Mouse (Mus musculus) forebrain, embryonic 16.5 days (tissue): ENCODE measurements around the gene Ano10. TPM values are rescaled to one million over a fixed set of nuclear protein-coding genes. Genes with fewer than 3 reads are reported as not detected.

Experiments used
- ATAC-seq: fragments of 200-750 bp; cut with Nextera tagmentation; 2 replicates; pipeline ENCODE4 v1.8.0; 2017; ENCODE audit warnings: mild to moderate bottlenecking, moderate library complexity
- H3K27ac ChIP-seq: fragments of 300-500 bp; sonication (generic); 2 replicates; pipeline ENCODE4 v1.5.1; 2014; ENCODE audit warnings: low read length, control low read depth
- H3K27me3 ChIP-seq: fragments of 300-500 bp; sonication (generic); replicated peaks from 2 replicates; pipeline ENCODE4 v1.6.1; 2014; ENCODE audit warnings: low read length; ENCODE audit not compliant: control insufficient read depth, insufficient read depth
- H3K36me3 ChIP-seq: fragments of 300-500 bp; sonication (generic); 2 replicates; pipeline ENCODE4 v1.6.1; 2014; ENCODE audit not compliant: control insufficient read depth, insufficient read depth
- H3K4me1 ChIP-seq: fragments of 300-500 bp; sonication (generic); replicated peaks from 2 replicates; pipeline ENCODE4 v1.6.1; 2014; ENCODE audit warnings: low read length; ENCODE audit not compliant: control insufficient read depth, insufficient read depth
- H3K4me2 ChIP-seq: fragments of 300-500 bp; sonication (generic); 2 replicates; pipeline ENCODE4 v1.6.1; 2014; ENCODE audit warnings: mild to moderate bottlenecking, low read length, control low read depth
- H3K4me3 ChIP-seq: fragments of 300-500 bp; sonication (generic); replicated peaks from 2 replicates; pipeline ENCODE4 v1.5.1; 2014; ENCODE audit warnings: mild to moderate bottlenecking, low read length, control low read depth
- H3K9ac ChIP-seq: fragments of 300-500 bp; sonication (generic); replicated peaks from 2 replicates; pipeline ENCODE4 v1.6.1; 2014; ENCODE audit warnings: low read depth, low read length, control low read depth
- H3K9me3 ChIP-seq: fragments of 300-500 bp; sonication (generic); 2 replicates; pipeline ENCODE4 v1.6.1; 2016; ENCODE audit warnings: low read length; ENCODE audit not compliant: control insufficient read depth
- WGBS: fragments of 180-500 bp; shearing (Covaris S2); extraction: QIAGEN DNeasy Blood & Tissue Kit; methylation state at CpG from one replicate; pipeline ENCODE4 v1.1.7; 2014; 5-methylcytosine and 5-hydroxymethylcytosine counted together
- polyA plus RNA-seq: library from polyadenylated mRNA; unstranded; fragments of >200 nt; fragmentation: Nextera tagmentation; extraction: Ambion mirVana; gene quantifications from 2 replicates; pipeline ENCODE4 v1.2.1, GENCODE M21; 2015

Gene Ano10
- polyA plus RNA-seq, 1 experiment from 2014 or later, result 35.0 TPM

- Histone ChIP-seq H3K9me3 (no peaks in the 10 kb centered on the region), H3K36me3 (peaks cover 4% of the 10 kb centered on the region), H3K9ac (no peak overlapping the region), H3K4me3 (no peak overlapping the region), H3K4me1 (no peaks in the 10 kb centered on the region), H3K27me3 (no peaks in the 10 kb centered on the region), H3K27ac (no peak overlapping the region), H3K4me2 (no peak overlapping the region)
- ATAC-seq, result no peak
- WGBS, result 88% methylated on average over 3 of the region's 3 CpGs
Observed at GRCm38 (mm10) chr9:122269256-122270041, 24.8 kb downstream of the Ano10 start.

- no peak overlapping the region for H3K4me3 ChIP-seq
- H3K27me3 ChIP-seq, result no peaks in the 10 kb centered on the region
- H3K4me2 ChIP-seq, result no peak overlapping the region
- H3K27ac ChIP-seq, result no peak overlapping the region
- no peaks in the 10 kb centered on the region for H3K4me1 ChIP-seq
- no peak for ATAC-seq
- WGBS, result 89% methylated on average over 10 of the region's 10 CpGs
- H3K9ac ChIP-seq, result no peak overlapping the region
- H3K36me3 ChIP-seq, result peaks cover 4% of the 10 kb centered on the region; the same call in 1 of the 2 replicates
- H3K9me3 ChIP-seq, result no peaks in the 10 kb centered on the region
Observed at GRCm38 (mm10) chr9:122265526-122266210, 28.6 kb downstream of the Ano10 start.

DNA sequence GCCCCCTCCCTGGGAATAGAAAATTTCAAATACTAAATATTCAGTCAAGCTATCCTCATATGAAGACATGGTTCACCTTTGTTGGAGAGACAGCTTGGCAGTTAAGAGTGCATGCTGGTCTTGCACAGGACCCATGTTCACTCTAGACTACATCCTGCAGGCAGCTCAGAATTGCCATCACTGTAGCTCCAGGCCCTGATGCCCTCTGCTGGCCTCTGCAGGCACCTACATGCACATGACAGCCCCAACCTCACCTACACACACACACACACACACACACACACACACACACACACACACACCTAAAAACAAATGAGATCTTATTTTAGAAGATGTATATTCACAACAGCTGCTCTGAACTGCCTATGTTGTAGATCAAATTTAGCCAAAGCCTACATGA lies 31.1 kb downstream of the Ano10 start:
- no peak overlapping the region for H3K9ac ChIP-seq
- no peaks in the 10 kb centered on the region for H3K9me3 ChIP-seq
- H3K27me3 ChIP-seq, result no peaks in the 10 kb centered on the region
- no peak overlapping the region for H3K27ac ChIP-seq
- ATAC-seq, result no peak
- H3K36me3 ChIP-seq, result peaks cover 7% of the 10 kb centered on the region
- H3K4me1 ChIP-seq, result no peaks in the 10 kb centered on the region
- H3K4me2 ChIP-seq, result no peak overlapping the region
- no peak overlapping the region for H3K4me3 ChIP-seq

GRCm38 (mm10) chr9:122254386-122254785 lies 39.8 kb downstream of the Ano10 start:
- WGBS, result 90% methylated on average over 3 of the region's 3 CpGs
- H3K36me3 ChIP-seq, result peaks cover 20% of the 10 kb centered on the region

GRCm38 (mm10) chr9:122252113-122252512 lies 42.1 kb downstream of the Ano10 start:
- H3K27me3 ChIP-seq, result no peaks in the 10 kb centered on the region
- H3K36me3 ChIP-seq, result peaks cover 20% of the 10 kb centered on the region
- no peak overlapping the region for H3K4me3 ChIP-seq
- no peak for ATAC-seq
- H3K4me2 ChIP-seq, result no peak overlapping the region
- no peaks in the 10 kb centered on the region for H3K9me3 ChIP-seq
- no peak overlapping the region for H3K9ac ChIP-seq
- no peaks in the 10 kb centered on the region for H3K4me1 ChIP-seq
- 78% methylated on average over 1 of the region's 1 CpGs for WGBS
- H3K27ac ChIP-seq, result no peak overlapping the region

More at GRCm38 (mm10) chr9:122254386-122254785, 39.8 kb downstream of the Ano10 start:
- H3K9ac ChIP-seq, result no peak overlapping the region
- H3K9me3 ChIP-seq, result no peaks in the 10 kb centered on the region
- H3K27ac ChIP-seq, result no peak overlapping the region
- H3K27me3 ChIP-seq, result no peaks in the 10 kb centered on the region
- no peak overlapping the region for H3K4me3 ChIP-seq
- ATAC-seq, result no peak
- H3K4me1 ChIP-seq, result no peaks in the 10 kb centered on the region
- no peak overlapping the region for H3K4me2 ChIP-seq

DNA sequence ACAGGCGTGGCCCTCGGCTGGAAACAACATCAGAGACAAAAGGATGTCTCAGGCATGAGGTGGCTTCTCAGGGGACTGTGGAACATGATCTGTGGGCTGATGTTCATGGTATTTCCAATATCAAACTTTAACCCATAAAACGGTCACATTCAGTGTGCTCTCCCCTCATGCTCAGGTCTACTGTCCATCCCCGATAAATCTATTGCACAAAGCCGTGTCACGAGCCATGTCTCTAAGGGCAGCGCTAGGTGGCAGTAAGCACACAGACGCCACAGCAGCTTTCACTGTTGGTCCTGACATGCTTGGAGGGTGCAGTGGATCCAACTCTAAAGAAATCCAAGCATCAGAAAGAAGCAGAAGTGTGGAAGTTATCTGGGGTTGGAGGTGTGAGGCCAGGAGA lies 46.1 kb downstream of the Ano10 start:
- no peaks in the 10 kb centered on the region for H3K27me3 ChIP-seq
- H3K36me3 ChIP-seq, result peaks cover 15% of the 10 kb centered on the region
- no peak overlapping the region for H3K4me3 ChIP-seq
- no peak overlapping the region for H3K9ac ChIP-seq
- peak; percentile 53; the same call in 1 of the 2 replicates for ATAC-seq
- H3K4me2 ChIP-seq, result no peak overlapping the region
- 41% methylated on average over 8 of the region's 8 CpGs for WGBS
- H3K27ac ChIP-seq, result no peak overlapping the region
- H3K9me3 ChIP-seq, result no peaks in the 10 kb centered on the region
- H3K4me1 ChIP-seq, result peaks cover 3% of the 10 kb centered on the region; the same call in 1 of the 2 replicates

DNA sequence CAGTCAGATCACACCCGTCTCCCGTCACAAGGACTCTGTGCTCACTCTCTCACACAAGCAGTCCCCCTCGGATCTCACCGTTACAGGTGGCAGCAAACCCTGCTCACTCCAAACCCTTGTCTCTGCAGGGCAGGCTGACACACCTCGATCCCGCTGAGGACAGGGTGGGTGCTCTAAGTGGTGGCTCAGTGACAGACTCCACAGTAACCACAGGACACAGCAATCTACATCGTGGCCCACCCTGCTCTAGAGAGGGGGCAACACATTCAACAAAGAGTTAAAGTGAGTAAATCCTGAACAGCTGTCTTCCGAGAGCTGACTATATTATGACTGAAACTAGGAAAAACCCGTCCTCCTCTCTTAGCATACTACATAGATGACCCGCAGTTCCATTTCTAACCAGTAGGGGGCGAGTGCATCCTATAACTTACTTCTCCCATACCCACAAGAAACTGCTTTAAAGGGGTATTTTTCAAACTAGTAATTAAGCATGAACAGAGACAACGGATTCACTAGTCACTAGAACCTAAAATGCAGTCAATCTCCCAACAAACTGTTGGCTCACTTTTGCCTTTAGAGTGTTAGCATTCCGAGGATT lies 46.7 kb downstream of the Ano10 start:
- no peak overlapping the region for H3K4me2 ChIP-seq
- H3K36me3 ChIP-seq, result peaks cover 12% of the 10 kb centered on the region
- no peak overlapping the region for H3K27ac ChIP-seq
- H3K9me3 ChIP-seq, result no peaks in the 10 kb centered on the region
- peaks cover 6% of the 10 kb centered on the region; the same call in 1 of the 2 replicates for H3K4me1 ChIP-seq
- H3K27me3 ChIP-seq, result no peaks in the 10 kb centered on the region
- peak; percentile 65 for ATAC-seq
- WGBS, result 43% methylated on average over 13 of the region's 13 CpGs
- H3K9ac ChIP-seq, result no peak overlapping the region
- no peak overlapping the region for H3K4me3 ChIP-seq

- 88% methylated on average over 8 of the region's 8 CpGs for WGBS
- Histone ChIP-seq H3K27me3 (no peaks in the 10 kb centered on the region), H3K9ac (no peak overlapping the region), H3K36me3 (peaks cover 2% of the 10 kb centered on the region; the same call in 1 of the 2 replicates), H3K4me2 (no peak overlapping the region), H3K4me1 (peaks cover 13% of the 10 kb centered on the region), H3K27ac (no peak overlapping the region), H3K9me3 (no peaks in the 10 kb centered on the region), H3K4me3 (no peak overlapping the region)
- no peak for ATAC-seq
Observed at GRCm38 (mm10) chr9:122245879-122246278, 48.3 kb downstream of the Ano10 start.

GRCm38 (mm10) chr9:122245471-122245870 lies 48.8 kb downstream of the Ano10 start:
- Histone ChIP-seq H3K9ac (no peak overlapping the region), H3K4me2 (no peak overlapping the region), H3K9me3 (no peaks in the 10 kb centered on the region), H3K27ac (no peak overlapping the region), H3K36me3 (peaks cover under 1% of the 10 kb centered on the region; the same call in 1 of the 2 replicates), H3K27me3 (no peaks in the 10 kb centered on the region), H3K4me1 (peaks cover 17% of the 10 kb centered on the region), H3K4me3 (no peak overlapping the region)
- 69% methylated on average over 4 of the region's 4 CpGs for WGBS
- ATAC-seq, result no peak
